Mouse (Mus musculus): Measurements from ENCODE around the gene Clec4f. TPM values are rescaled to one million over a fixed set of nuclear protein-coding genes. Genes with fewer than 3 reads are reported as not detected.
"Not testable (repeated sequence)": the region's sequence is repeated elsewhere in the genome, so short reads cannot be mapped to it uniquely, and the experiment has no call there.

Gene Clec4f
- polyA plus RNA-seq, 1 experiment from 2014 or later, result not detected

DNA sequence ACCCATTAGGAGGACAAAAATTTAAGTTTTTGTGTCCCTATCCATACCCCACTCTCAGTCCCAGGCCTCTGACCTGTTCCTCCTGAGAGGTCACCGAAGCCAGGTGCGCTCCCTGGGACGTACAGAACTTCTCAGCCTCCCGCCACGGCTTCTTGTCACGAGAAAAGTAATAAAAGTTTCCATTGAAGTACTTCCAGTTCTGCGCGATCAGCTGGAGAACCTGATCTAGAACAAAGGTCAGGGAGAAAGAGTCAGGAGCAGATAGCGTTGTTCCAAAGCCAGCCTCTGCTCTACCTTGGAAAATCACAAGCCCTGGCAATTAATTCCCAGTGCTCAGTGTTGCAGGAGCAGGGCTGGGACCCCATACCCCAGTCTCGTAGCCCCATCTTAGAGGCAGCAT, 9.3 kb downstream of the Clec4f start:
- WGBS, result 84% methylated on average over 10 of the region's 10 CpGs
- H3K27ac ChIP-seq, result no peak overlapping the region
- H3K9ac ChIP-seq (ENCODE audit: low read depth, low read length), result no peak overlapping the region
- ATAC-seq (replicated peaks; ENCODE audit: low FRiP score, low read depth) (no peak), DNase-seq (ENCODE audit: low spot score) (no peak)
- H3K27me3 ChIP-seq (ENCODE audit: insufficient read depth, low read length), result no peaks in the 10 kb centered on the region
- H3K4me2 ChIP-seq (ENCODE audit: low read length), result no peak overlapping the region
- no peaks in the 10 kb centered on the region for H3K36me3 ChIP-seq (ENCODE audit: insufficient read depth, low read length)
- H3K4me3 ChIP-seq (replicated peaks; ENCODE audit: low read depth, low read length), result no peak overlapping the region
- no peaks in the 10 kb centered on the region for H3K9me3 ChIP-seq (replicated peaks; ENCODE audit: low read length)
- no peaks in the 10 kb centered on the region for H3K4me1 ChIP-seq (replicated peaks; ENCODE audit: insufficient read depth, low read length)
- no peak for TF ChIP-seq CTCF (IDR thresholded peaks at IDR 0.05; ENCODE audit: low read depth)

- Histone ChIP-seq H3K27ac (no peak overlapping the region), H3K36me3 (ENCODE audit: insufficient read depth, low read length) (no peaks in the 10 kb centered on the region), H3K4me3 (replicated peaks; ENCODE audit: low read depth, low read length) (no peak overlapping the region), H3K27me3 (ENCODE audit: insufficient read depth, low read length) (no peaks in the 10 kb centered on the region), H3K4me2 (ENCODE audit: low read length) (no peak overlapping the region), H3K4me1 (replicated peaks; ENCODE audit: insufficient read depth, low read length) (no peaks in the 10 kb centered on the region), H3K9me3 (replicated peaks; ENCODE audit: low read length) (no peaks in the 10 kb centered on the region), H3K9ac (ENCODE audit: low read depth, low read length) (no peak overlapping the region)
- TF ChIP-seq CTCF (IDR thresholded peaks at IDR 0.05; ENCODE audit: low read depth), result no peak
- no peak for ATAC-seq (replicated peaks; ENCODE audit: low FRiP score, low read depth)
- no peak for DNase-seq (ENCODE audit: low spot score)
- WGBS, result 84% methylated on average over 1 of the region's 1 CpGs
These were observed 20.7 kb downstream of the Clec4f start for GRCm38 (mm10) chr6:83635329-83635728.

- H3K4me3 ChIP-seq (replicated peaks; ENCODE audit: low read depth, low read length); ATAC-seq (replicated peaks; ENCODE audit: low FRiP score, low read depth); DNase-seq (ENCODE audit: low spot score); H3K4me1 ChIP-seq (replicated peaks; ENCODE audit: insufficient read depth, low read length); H3K4me2 ChIP-seq (ENCODE audit: low read length); H3K9ac ChIP-seq (ENCODE audit: low read depth, low read length); H3K27ac ChIP-seq; H3K27me3 ChIP-seq (ENCODE audit: insufficient read depth, low read length); H3K9me3 ChIP-seq (replicated peaks; ENCODE audit: low read length); H3K36me3 ChIP-seq (ENCODE audit: insufficient read depth, low read length): not testable (repeated sequence)
- 61% methylated on average over 4 of the region's 4 CpGs for WGBS
These were observed 21.4 kb downstream of the Clec4f start for GRCm38 (mm10) chr6:83634631-83635030.

DNA sequence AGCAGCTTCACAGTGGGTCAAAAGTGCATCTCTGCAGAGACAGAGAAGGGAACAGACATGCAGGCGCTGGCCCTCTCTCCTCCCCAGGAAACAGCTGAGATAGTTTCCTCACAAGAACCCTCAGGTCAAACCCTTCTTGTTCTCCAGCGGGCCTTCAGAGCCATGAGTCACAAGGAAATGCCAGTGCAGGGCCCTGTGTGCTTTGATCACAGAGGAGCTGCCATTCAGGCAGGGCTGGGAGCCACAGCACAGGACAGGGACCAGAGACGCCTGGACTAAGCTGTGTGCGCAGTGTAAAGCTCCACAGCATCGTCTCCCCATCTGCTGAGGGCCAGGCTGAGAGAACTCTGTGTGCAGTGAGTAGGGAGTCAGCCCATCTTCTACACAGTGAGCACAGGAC, 21.9 kb downstream of the Clec4f start:
- H3K4me1 ChIP-seq (replicated peaks; ENCODE audit: insufficient read depth, low read length); H3K9ac ChIP-seq (ENCODE audit: low read depth, low read length); H3K36me3 ChIP-seq (ENCODE audit: insufficient read depth, low read length); ATAC-seq (replicated peaks; ENCODE audit: low FRiP score, low read depth); H3K4me3 ChIP-seq (replicated peaks; ENCODE audit: low read depth, low read length); H3K9me3 ChIP-seq (replicated peaks; ENCODE audit: low read length); H3K27me3 ChIP-seq (ENCODE audit: insufficient read depth, low read length); H3K27ac ChIP-seq; H3K4me2 ChIP-seq (ENCODE audit: low read length): not testable (repeated sequence)
- WGBS, result 39% methylated on average over 5 of the region's 5 CpGs
- peak; percentile 7 for DNase-seq (ENCODE audit: low spot score)

DNA sequence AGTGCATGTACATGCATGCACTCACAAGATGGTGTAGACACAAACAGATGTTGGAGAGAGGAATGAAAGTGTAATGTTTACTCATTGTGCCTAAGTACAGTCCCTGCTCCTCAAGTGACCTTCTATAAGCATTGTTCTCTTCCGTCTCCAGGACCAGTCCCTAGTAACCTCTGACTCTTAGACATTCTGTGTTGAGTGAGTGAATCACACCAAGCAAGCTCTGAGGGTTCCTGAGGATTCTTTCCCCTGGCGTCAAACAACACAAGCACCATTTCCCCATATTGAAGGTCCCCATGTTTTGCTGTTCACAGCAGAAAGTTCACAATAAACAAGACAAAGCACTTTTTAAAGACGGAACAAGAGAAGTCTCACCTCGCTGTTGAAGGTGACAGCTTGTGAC, 24.2 kb downstream of the Clec4f start:
- Histone ChIP-seq H3K4me1 (replicated peaks; ENCODE audit: insufficient read depth, low read length) (no peaks in the 10 kb centered on the region), H3K27me3 (ENCODE audit: insufficient read depth, low read length) (no peaks in the 10 kb centered on the region), H3K36me3 (ENCODE audit: insufficient read depth, low read length) (no peaks in the 10 kb centered on the region), H3K27ac (no peak overlapping the region), H3K4me3 (replicated peaks; ENCODE audit: low read depth, low read length) (no peak overlapping the region), H3K9ac (ENCODE audit: low read depth, low read length) (no peak overlapping the region), H3K4me2 (ENCODE audit: low read length) (no peak overlapping the region), H3K9me3 (replicated peaks; ENCODE audit: low read length) (no peaks in the 10 kb centered on the region)
- ATAC-seq (replicated peaks; ENCODE audit: low FRiP score, low read depth), result no peak
- TF ChIP-seq CTCF (IDR thresholded peaks at IDR 0.05; ENCODE audit: low read depth), result no peak
- 81% methylated on average over 4 of the region's 4 CpGs for WGBS
- no peak for DNase-seq (ENCODE audit: low spot score)

DNA sequence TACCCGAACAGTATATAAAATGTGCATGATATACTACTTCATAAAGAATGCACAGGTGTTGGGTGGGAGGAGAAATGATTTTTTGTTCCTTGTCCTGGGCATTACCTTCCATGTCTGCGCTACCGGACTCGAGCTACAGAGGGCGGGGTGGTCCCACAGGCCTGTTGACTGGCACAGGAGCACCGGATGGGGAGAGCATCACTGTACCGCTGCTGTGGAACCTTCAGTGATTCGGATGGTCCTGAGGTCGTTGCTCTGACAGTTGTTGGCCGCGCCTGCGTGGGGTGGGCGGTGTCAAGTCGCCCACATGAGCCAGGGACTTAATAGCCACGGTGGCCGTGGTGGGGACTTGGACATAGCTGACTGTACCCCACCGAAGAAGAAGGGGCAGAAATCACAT, 29.2 kb downstream of the Clec4f start:
- DNase-seq (ENCODE audit: low spot score), result no peak
- ATAC-seq (replicated peaks; ENCODE audit: low FRiP score, low read depth), result no peak
- TF ChIP-seq CTCF (IDR thresholded peaks at IDR 0.05; ENCODE audit: low read depth), result no peak

GRCm38 (mm10) chr6:83619955-83620354, 36.0 kb downstream of the Clec4f start:
- no peak for TF ChIP-seq CTCF (IDR thresholded peaks at IDR 0.05; ENCODE audit: low read depth)
- Histone ChIP-seq H3K4me3 (replicated peaks; ENCODE audit: low read depth, low read length) (no peak overlapping the region), H3K9ac (ENCODE audit: low read depth, low read length) (no peak overlapping the region), H3K4me2 (ENCODE audit: low read length) (no peak overlapping the region), H3K27ac (no peak overlapping the region), H3K9me3 (replicated peaks; ENCODE audit: low read length) (no peaks in the 10 kb centered on the region), H3K36me3 (ENCODE audit: insufficient read depth, low read length) (no peaks in the 10 kb centered on the region), H3K4me1 (replicated peaks; ENCODE audit: insufficient read depth, low read length) (no peaks in the 10 kb centered on the region), H3K27me3 (ENCODE audit: insufficient read depth, low read length) (no peaks in the 10 kb centered on the region)
- no peak for DNase-seq (ENCODE audit: low spot score)
- WGBS, result 50% methylated on average over 9 of the region's 9 CpGs
- no peak for ATAC-seq (replicated peaks; ENCODE audit: low FRiP score, low read depth)

More for the DNA sequence above, 29.2 kb downstream of the Clec4f start:
- H3K27ac ChIP-seq, result no peak overlapping the region
- no peak overlapping the region for H3K9ac ChIP-seq (ENCODE audit: low read depth, low read length)
- H3K4me3 ChIP-seq (replicated peaks; ENCODE audit: low read depth, low read length), result no peak overlapping the region
- 70% methylated on average over 17 of the region's 17 CpGs for WGBS
- H3K9me3 ChIP-seq (replicated peaks; ENCODE audit: low read length), result no peaks in the 10 kb centered on the region
- H3K4me2 ChIP-seq (ENCODE audit: low read length), result no peak overlapping the region
- H3K4me1 ChIP-seq (replicated peaks; ENCODE audit: insufficient read depth, low read length), result no peaks in the 10 kb centered on the region
- H3K36me3 ChIP-seq (ENCODE audit: insufficient read depth, low read length), result no peaks in the 10 kb centered on the region
- no peaks in the 10 kb centered on the region for H3K27me3 ChIP-seq (ENCODE audit: insufficient read depth, low read length)

All from kidney, postnatal 0 days (tissue).